Mouse (Mus musculus) layer of hippocampus, adult 9-11 months (tissue): ENCODE results near the gene Bsdc1.
A peak's percentile ranks its signal among the peaks of the same experiment; 100 is the strongest.

Source experiments
- DNase-seq: peaks from one replicate; pipeline ENCODE4 v3.0.0; 2022

Gene Bsdc1

GRCm38 (mm10) chr4:129490972-129491880 is 29.8 kb downstream of the Bsdc1 start, which contains the start of the genes Tssk3 and Fam229a:
TSS of gene Tssk3 (minus strand) at chr4:129491022.
TSS of gene Fam229a (plus strand) at chr4:129491190.
- no peak for DNase-seq

- no peak for DNase-seq
Measured at GRCm38 (mm10) chr4:129494681-129495080, 33.3 kb downstream of the Bsdc1 start.

- peak; percentile 85 for DNase-seq
Measured at GRCm38 (mm10) chr4:129495672-129496562, 34.5 kb downstream of the Bsdc1 start.

- DNase-seq = peak; percentile 48
Measured at GRCm38 (mm10) chr4:129496631-129497030, 35.2 kb downstream of the Bsdc1 start.

- DNase-seq = no peak
Measured at GRCm38 (mm10) chr4:129498941-129499340, 37.6 kb downstream of the Bsdc1 start.

- DNase-seq = no peak
Measured at GRCm38 (mm10) chr4:129500017-129500416, 38.6 kb downstream of the Bsdc1 start.

GRCm38 (mm10) chr4:129500607-129501566 is 39.5 kb downstream of the Bsdc1 start:
- peak; percentile 78 for DNase-seq

GRCm38 (mm10) chr4:129502327-129502888 is 41.0 kb downstream of the Bsdc1 start:
- no peak for DNase-seq

GRCm38 (mm10) chr4:129502901-129503444 is 41.6 kb downstream of the Bsdc1 start:
- DNase-seq = no peak

GRCm38 (mm10) chr4:129505511-129505910 is 44.1 kb downstream of the Bsdc1 start:
- no peak for DNase-seq

- no peak for DNase-seq
Measured at GRCm38 (mm10) chr4:129507434-129508236, 46.3 kb downstream of the Bsdc1 start.

GRCm38 (mm10) chr4:129508237-129508515 is 46.8 kb downstream of the Bsdc1 start:
- no peak for DNase-seq

GRCm38 (mm10) chr4:129508834-129509600 is 47.6 kb downstream of the Bsdc1 start:
- no peak for DNase-seq

- DNase-seq = no peak
Measured at GRCm38 (mm10) chr4:129509650-129510049, 48.3 kb downstream of the Bsdc1 start.

- no peak for DNase-seq
Measured at GRCm38 (mm10) chr4:129510723-129511412, 49.5 kb downstream of the Bsdc1 start.

GRCm38 (mm10) chr4:129511413-129512096 is 50.2 kb downstream of the Bsdc1 start:
- DNase-seq = no peak

- peak; percentile 85 for DNase-seq
Measured at GRCm38 (mm10) chr4:129513086-129513767, 51.8 kb downstream of the Bsdc1 start, which contains the start of gene Marcksl1. TSS of gene Marcksl1 (plus strand) at chr4:129513581.

GRCm38 (mm10) chr4:129513891-129514290 is 52.5 kb downstream of the Bsdc1 start:
- DNase-seq = no peak
